Mouse (Mus musculus) embryonic facial prominence, embryonic 10.5 days (tissue): Measurements from ENCODE around the gene Flrt3. TPM values are rescaled to one million over a fixed set of nuclear protein-coding genes. Genes with fewer than 3 reads are reported as not detected.
A peak's percentile ranks its signal among the peaks of the same experiment; 100 is the strongest.

Experiments
- DNase-seq: peaks from one replicate; pipeline ENCODE4 v3.0.0-alpha.2; 2017; ENCODE audit warnings: low spot score
- H3K27ac ChIP-seq: fragments of 300-500 bp; sonication (generic); replicated peaks from 2 replicates; pipeline ENCODE4 v1.5.1; 2016; ENCODE audit warnings: mild to moderate bottlenecking
- H3K27me3 ChIP-seq: fragments of 300-500 bp; sonication (generic); replicated peaks from 2 replicates; pipeline ENCODE4 v1.6.1; 2016; ENCODE audit warnings: low read depth, mild to moderate bottlenecking; ENCODE audit not compliant: poor library complexity, severe bottlenecking
- H3K36me3 ChIP-seq: fragments of 300-500 bp; sonication (generic); replicated peaks from 2 replicates; pipeline ENCODE4 v1.6.1; 2016; ENCODE audit warnings: mild to moderate bottlenecking, moderate library complexity
- H3K4me1 ChIP-seq: fragments of 300-500 bp; sonication (generic); 2 replicates; pipeline ENCODE4 v1.6.1; 2016
- H3K4me3 ChIP-seq: fragments of 300-500 bp; sonication (generic); 2 replicates; pipeline ENCODE4 v1.5.1; 2016; ENCODE audit warnings: mild to moderate bottlenecking, moderate library complexity
- H3K9me3 ChIP-seq: fragments of 300-500 bp; sonication (generic); 2 replicates; pipeline ENCODE4 v1.6.1; 2016; ENCODE audit warnings: mild to moderate bottlenecking
- WGBS: fragments of 180-500 bp; shearing (Covaris S2); methylation state at CpG from one replicate; pipeline ENCODE4 v1.1.7; 2016; 5-methylcytosine and 5-hydroxymethylcytosine counted together
- polyA plus RNA-seq: library from polyadenylated mRNA; unstranded; fragments of >200 nt; fragmentation: Nextera tagmentation; extraction: Ambion mirVana; gene quantifications from 2 replicates; pipeline ENCODE4 v1.2.1, GENCODE M21; 2016

The Flrt3 gene
- 57.6 and 66.9 TPM in 2 replicates for polyA plus RNA-seq

- peak; percentile 93 for DNase-seq
- H3K27ac ChIP-seq: peak within 1 kb of the TSS; percentile 90
- peaks cover 12% of the 10 kb centered on the region; the same call in 1 of the 2 replicates for H3K27me3 ChIP-seq
- H3K4me3 ChIP-seq: peak within 1 kb of the TSS; percentile 68
- H3K36me3 ChIP-seq: no peaks in the 10 kb centered on the region
- no peaks in the 10 kb centered on the region for H3K9me3 ChIP-seq
- whole genome bisulfite sequencing: 1% methylated on average over 26 of the region's 26 CpGs
- peaks cover 29% of the 10 kb centered on the region for H3K4me1 ChIP-seq
Measured at GRCm38 (mm10) chr2:140670963-140671702, at the start of gene Flrt3. TSS of gene Flrt3 (minus strand) at chr2:140671469.

GRCm38 (mm10) chr2:140717407-140717806 lies 46.1 kb upstream of the Flrt3 start:
- Histone ChIP-seq H3K4me3 (no peak overlapping the region), H3K9me3 (no peaks in the 10 kb centered on the region), H3K36me3 (no peaks in the 10 kb centered on the region), H3K27me3 (no peaks in the 10 kb centered on the region), H3K4me1 (no peaks in the 10 kb centered on the region), H3K27ac (no peak overlapping the region)
- 84% methylated on average over 9 of the region's 9 CpGs for WGBS
- DNase-seq: no peak

GRCm38 (mm10) chr2:140715822-140716221 lies 44.6 kb upstream of the Flrt3 start:
- H3K27me3 ChIP-seq: no peaks in the 10 kb centered on the region
- no peak for DNase-seq
- H3K27ac ChIP-seq: no peak overlapping the region
- H3K9me3 ChIP-seq: no peaks in the 10 kb centered on the region
- WGBS: 85% methylated on average over 4 of the region's 4 CpGs
- H3K4me1 ChIP-seq: no peaks in the 10 kb centered on the region
- no peak overlapping the region for H3K4me3 ChIP-seq
- H3K36me3 ChIP-seq: no peaks in the 10 kb centered on the region

GRCm38 (mm10) chr2:140707550-140707949 lies 36.3 kb upstream of the Flrt3 start:
- no peak for DNase-seq
- no peaks in the 10 kb centered on the region for H3K36me3 ChIP-seq
- no peaks in the 10 kb centered on the region; the same call in 1 of the 2 replicates for H3K27me3 ChIP-seq
- H3K4me1 ChIP-seq: peaks cover 32% of the 10 kb centered on the region
- no peaks in the 10 kb centered on the region for H3K9me3 ChIP-seq
- no peak overlapping the region for H3K27ac ChIP-seq
- no peak overlapping the region for H3K4me3 ChIP-seq
- 87% methylated on average over 5 of the region's 5 CpGs for WGBS

DNA sequence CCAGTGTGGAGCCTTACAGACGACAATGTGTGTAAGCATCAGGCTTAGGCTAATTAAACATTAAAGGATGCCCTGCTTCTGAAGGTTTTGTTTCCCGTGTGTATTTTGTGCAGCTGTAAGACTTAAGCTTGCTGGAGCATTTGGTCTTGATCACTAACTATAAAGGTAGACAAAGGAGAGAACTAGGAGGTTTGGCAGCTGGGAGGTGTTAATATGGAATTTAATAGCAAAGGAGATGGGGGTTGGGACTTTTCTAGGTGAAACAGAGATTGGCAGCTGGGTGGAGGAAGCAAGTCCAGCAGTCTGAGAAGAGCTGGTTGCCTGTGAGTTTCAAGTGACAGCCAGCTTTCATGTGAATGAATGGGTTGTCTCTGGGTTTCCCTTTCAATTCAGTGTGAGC lies 34.0 kb upstream of the Flrt3 start:
- Histone ChIP-seq H3K4me3 (no peak overlapping the region), H3K4me1 (peaks cover 34% of the 10 kb centered on the region), H3K9me3 (no peaks in the 10 kb centered on the region), H3K27me3 (no peaks in the 10 kb centered on the region; the same call in none of the 2 replicates), H3K36me3 (no peaks in the 10 kb centered on the region), H3K27ac (peak overlapping the region; percentile 35; the same call in 1 of the 2 replicates)
- WGBS: 1% methylated on average over 2 of the region's 2 CpGs
- peak; percentile 30 for DNase-seq

DNA sequence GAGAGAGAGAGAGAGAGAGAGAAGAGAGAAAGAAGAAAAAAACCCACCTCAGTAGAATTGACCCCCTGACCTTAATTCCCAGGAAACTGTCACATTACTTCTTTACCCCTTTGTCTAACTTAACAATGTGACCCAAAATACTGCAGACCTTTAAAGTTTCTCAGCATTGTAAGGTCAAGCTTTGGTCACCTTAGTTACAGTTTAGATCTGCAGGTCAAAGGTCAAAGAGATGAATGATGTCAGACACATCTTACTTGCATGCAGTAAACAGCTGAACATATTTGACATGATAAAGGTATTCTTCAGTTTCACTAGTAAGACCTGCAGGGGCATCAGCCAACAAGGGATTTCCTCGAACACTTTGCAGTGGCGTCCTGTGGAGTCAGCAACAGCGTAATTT lies 32.9 kb upstream of the Flrt3 start:
- Histone ChIP-seq H3K4me1 (peaks cover 36% of the 10 kb centered on the region), H3K36me3 (no peaks in the 10 kb centered on the region), H3K4me3 (no peak overlapping the region), H3K9me3 (no peaks in the 10 kb centered on the region), H3K27me3 (no peaks in the 10 kb centered on the region; the same call in none of the 2 replicates), H3K27ac (no peak overlapping the region)
- DNase-seq: peak; percentile 15
- WGBS: 9% methylated on average over 3 of the region's 3 CpGs

- WGBS: 46% methylated on average over 4 of the region's 4 CpGs
- no peak overlapping the region for H3K27ac ChIP-seq
- DNase-seq: no peak
- no peaks in the 10 kb centered on the region for H3K36me3 ChIP-seq
- no peak overlapping the region for H3K4me3 ChIP-seq
- H3K4me1 ChIP-seq: peaks cover 41% of the 10 kb centered on the region
- H3K9me3 ChIP-seq: no peaks in the 10 kb centered on the region
- no peaks in the 10 kb centered on the region; the same call in none of the 2 replicates for H3K27me3 ChIP-seq
Measured at GRCm38 (mm10) chr2:140703377-140703776, 32.1 kb upstream of the Flrt3 start.

DNA sequence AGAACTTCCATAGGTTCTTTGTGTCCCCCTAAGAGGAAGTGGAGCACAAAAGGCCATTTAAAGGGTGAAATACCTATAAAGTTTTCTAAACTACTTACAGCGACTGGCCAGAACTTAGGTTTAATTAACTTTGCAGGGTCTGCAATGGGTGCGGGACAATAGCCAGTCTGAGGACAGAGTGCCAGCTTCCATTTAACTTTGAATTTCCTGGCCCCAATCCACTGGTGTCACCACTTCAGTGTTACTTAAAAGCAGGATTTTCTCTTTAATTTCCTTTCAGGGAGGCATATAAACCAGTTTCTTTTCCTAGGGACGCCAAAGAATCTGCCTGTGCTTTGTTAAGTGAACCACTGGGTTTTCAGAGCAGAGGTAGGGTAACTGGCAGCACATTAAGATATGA lies 27.3 kb upstream of the Flrt3 start:
- Histone ChIP-seq H3K9me3 (no peaks in the 10 kb centered on the region), H3K4me3 (no peak overlapping the region), H3K27me3 (no peaks in the 10 kb centered on the region; the same call in 1 of the 2 replicates), H3K36me3 (no peaks in the 10 kb centered on the region), H3K27ac (peak overlapping the region; percentile 70), H3K4me1 (peaks cover 19% of the 10 kb centered on the region)
- DNase-seq: no peak
- 15% methylated on average over 3 of the region's 3 CpGs for WGBS

GRCm38 (mm10) chr2:140693845-140694244 lies 22.6 kb upstream of the Flrt3 start:
- WGBS: 89% methylated on average over 5 of the region's 5 CpGs

DNA sequence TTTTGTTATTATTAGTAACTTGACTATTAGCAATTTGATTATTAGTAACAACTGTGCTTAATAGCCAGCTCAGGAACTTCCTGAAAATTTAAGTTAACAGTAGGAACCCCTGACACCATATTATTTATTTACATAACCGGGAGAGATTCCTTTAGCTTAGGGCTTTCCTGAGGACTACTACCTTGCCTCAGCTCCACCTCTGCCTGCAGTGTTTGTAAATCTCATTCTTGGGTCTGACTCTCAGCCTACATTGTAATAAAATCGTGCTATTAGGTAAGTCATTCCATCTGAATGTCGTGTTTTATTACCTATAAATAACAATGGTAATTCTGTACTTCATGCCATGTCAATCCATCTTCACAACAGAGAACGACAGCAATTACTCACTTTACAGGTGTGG lies 21.2 kb upstream of the Flrt3 start:
- H3K4me3 ChIP-seq: no peak overlapping the region
- H3K27me3 ChIP-seq: no peaks in the 10 kb centered on the region
- 79% methylated on average over 4 of the region's 4 CpGs for WGBS
- DNase-seq: no peak
- H3K4me1 ChIP-seq: no peaks in the 10 kb centered on the region
- no peak overlapping the region for H3K27ac ChIP-seq
- H3K36me3 ChIP-seq: no peaks in the 10 kb centered on the region
- H3K9me3 ChIP-seq: no peaks in the 10 kb centered on the region

More at GRCm38 (mm10) chr2:140693845-140694244, 22.6 kb upstream of the Flrt3 start:
- Histone ChIP-seq H3K27me3 (no peaks in the 10 kb centered on the region), H3K4me3 (no peak overlapping the region), H3K27ac (no peak overlapping the region), H3K36me3 (no peaks in the 10 kb centered on the region), H3K4me1 (peaks cover 10% of the 10 kb centered on the region), H3K9me3 (no peaks in the 10 kb centered on the region)
- no peak for DNase-seq

GRCm38 (mm10) chr2:140691403-140691802 lies 20.1 kb upstream of the Flrt3 start:
- no peak for DNase-seq
- 86% methylated on average over 1 of the region's 1 CpGs for WGBS
- no peak overlapping the region for H3K27ac ChIP-seq

DNA sequence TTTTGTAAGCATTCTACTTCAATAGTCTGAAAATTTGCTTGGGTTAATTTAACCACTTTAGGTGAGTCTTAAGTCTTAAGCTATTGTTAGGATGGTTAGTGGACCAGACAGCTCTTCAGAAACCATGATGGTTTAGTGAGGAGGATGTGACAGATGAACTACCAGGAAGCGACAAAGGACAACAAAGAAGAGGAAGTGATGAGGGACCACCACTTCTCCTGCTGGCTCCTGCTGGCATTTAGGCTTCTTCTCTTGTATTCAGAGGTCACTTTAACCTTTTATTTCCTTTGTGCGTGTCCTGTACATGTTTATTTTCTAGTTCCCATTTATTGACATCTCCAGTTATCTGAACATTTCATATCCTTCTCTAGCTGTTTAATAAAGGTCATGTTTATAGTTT lies 19.6 kb upstream of the Flrt3 start:
- Histone ChIP-seq H3K4me1 (no peaks in the 10 kb centered on the region), H3K9me3 (no peaks in the 10 kb centered on the region), H3K36me3 (no peaks in the 10 kb centered on the region), H3K27ac (no peak overlapping the region), H3K27me3 (no peaks in the 10 kb centered on the region), H3K4me3 (no peak overlapping the region)
- 77% methylated on average over 2 of the region's 2 CpGs for WGBS
- DNase-seq: no peak

More at GRCm38 (mm10) chr2:140691403-140691802, 20.1 kb upstream of the Flrt3 start:
- no peak overlapping the region for H3K4me3 ChIP-seq
- no peaks in the 10 kb centered on the region for H3K36me3 ChIP-seq
- H3K27me3 ChIP-seq: no peaks in the 10 kb centered on the region
- H3K4me1 ChIP-seq: no peaks in the 10 kb centered on the region
- H3K9me3 ChIP-seq: no peaks in the 10 kb centered on the region

- Histone ChIP-seq H3K4me3 (no peak overlapping the region), H3K36me3 (no peaks in the 10 kb centered on the region), H3K9me3 (no peaks in the 10 kb centered on the region), H3K27ac (no peak overlapping the region), H3K27me3 (peaks cover 12% of the 10 kb centered on the region; the same call in 1 of the 2 replicates), H3K4me1 (peaks cover 7% of the 10 kb centered on the region)
- no peak for DNase-seq
- WGBS: 15% methylated on average over 3 of the region's 3 CpGs
Measured at GRCm38 (mm10) chr2:140676728-140677127, 5.5 kb upstream of the Flrt3 start.
